Mouse (Mus musculus): ENCODE measurements around the gene Ptprr.

The Ptprr gene

GRCm38 (mm10) chr10:116115881-116116677 is 98.1 kb downstream of the Ptprr start:
- no peak for DNase-seq (ENCODE audit: low read depth, low spot score)

- DNase-seq (ENCODE audit: low read depth, low spot score), result no peak
These were observed 99.0 kb downstream of the Ptprr start for GRCm38 (mm10) chr10:116117060-116117459.

GRCm38 (mm10) chr10:116121463-116121862 is 103.5 kb downstream of the Ptprr start:
- DNase-seq (ENCODE audit: low read depth, low spot score), result no peak

- DNase-seq (ENCODE audit: low read depth, low spot score), result no peak
These were observed 105.8 kb downstream of the Ptprr start for GRCm38 (mm10) chr10:116123808-116124207.

GRCm38 (mm10) chr10:116125364-116125763 is 107.4 kb downstream of the Ptprr start:
- DNase-seq (ENCODE audit: low read depth, low spot score), result no peak

GRCm38 (mm10) chr10:116130401-116130800 is 112.4 kb downstream of the Ptprr start:
- DNase-seq (ENCODE audit: low read depth, low spot score), result no peak

GRCm38 (mm10) chr10:116131223-116131622 is 113.2 kb downstream of the Ptprr start:
- no peak for DNase-seq (ENCODE audit: low read depth, low spot score)

GRCm38 (mm10) chr10:116132233-116132632 is 114.2 kb downstream of the Ptprr start:
- no peak for DNase-seq (ENCODE audit: low read depth, low spot score)

GRCm38 (mm10) chr10:116135187-116135586 is 117.2 kb downstream of the Ptprr start:
- no peak for DNase-seq (ENCODE audit: low read depth, low spot score)

GRCm38 (mm10) chr10:116140226-116140625 is 122.2 kb downstream of the Ptprr start:
- DNase-seq (ENCODE audit: low read depth, low spot score), result no peak

- DNase-seq (ENCODE audit: low read depth, low spot score), result no peak
These were observed 125.7 kb downstream of the Ptprr start for GRCm38 (mm10) chr10:116143684-116144083.

GRCm38 (mm10) chr10:116146091-116146490 is 128.1 kb downstream of the Ptprr start:
- DNase-seq (ENCODE audit: low read depth, low spot score), result no peak

- DNase-seq (ENCODE audit: low read depth, low spot score), result no peak
These were observed 136.7 kb downstream of the Ptprr start for GRCm38 (mm10) chr10:116154707-116155106.

- DNase-seq (ENCODE audit: low read depth, low spot score), result no peak
These were observed 138.7 kb downstream of the Ptprr start for GRCm38 (mm10) chr10:116156699-116157098.

GRCm38 (mm10) chr10:116162338-116162737 is 144.3 kb downstream of the Ptprr start:
- DNase-seq (ENCODE audit: low read depth, low spot score), result no peak

- no peak for DNase-seq (ENCODE audit: low read depth, low spot score)
These were observed 157.4 kb downstream of the Ptprr start for GRCm38 (mm10) chr10:116175324-116175883.

- no peak for DNase-seq (ENCODE audit: low read depth, low spot score)
These were observed 159.6 kb downstream of the Ptprr start for GRCm38 (mm10) chr10:116177390-116178179.

- no peak for DNase-seq (ENCODE audit: low read depth, low spot score)
These were observed 163.2 kb downstream of the Ptprr start for GRCm38 (mm10) chr10:116181235-116181634.

GRCm38 (mm10) chr10:116182221-116182620 is 164.2 kb downstream of the Ptprr start:
- no peak for DNase-seq (ENCODE audit: low read depth, low spot score)

GRCm38 (mm10) chr10:116183258-116183657 is 165.2 kb downstream of the Ptprr start:
- DNase-seq (ENCODE audit: low read depth, low spot score), result no peak

GRCm38 (mm10) chr10:116191724-116192123 is 173.7 kb downstream of the Ptprr start:
- DNase-seq (ENCODE audit: low read depth, low spot score), result no peak

GRCm38 (mm10) chr10:116192293-116192692 is 174.3 kb downstream of the Ptprr start:
- no peak for DNase-seq (ENCODE audit: low read depth, low spot score)

All from CD4-positive, CD25-positive, alpha-beta regulatory T cell, adult 2 months (primary cell).